Mouse (Mus musculus) layer of hippocampus, adult 9-10 months (tissue): Measurements from ENCODE around the gene Dpm2.
A peak's percentile ranks its signal among the peaks of the same experiment; 100 is the strongest.

ENCODE experiments used
- DNase-seq: peaks from one replicate; pipeline ENCODE4 v3.0.0; 2022; ENCODE audit warnings: low spot score

Dpm2 gene

DNA sequence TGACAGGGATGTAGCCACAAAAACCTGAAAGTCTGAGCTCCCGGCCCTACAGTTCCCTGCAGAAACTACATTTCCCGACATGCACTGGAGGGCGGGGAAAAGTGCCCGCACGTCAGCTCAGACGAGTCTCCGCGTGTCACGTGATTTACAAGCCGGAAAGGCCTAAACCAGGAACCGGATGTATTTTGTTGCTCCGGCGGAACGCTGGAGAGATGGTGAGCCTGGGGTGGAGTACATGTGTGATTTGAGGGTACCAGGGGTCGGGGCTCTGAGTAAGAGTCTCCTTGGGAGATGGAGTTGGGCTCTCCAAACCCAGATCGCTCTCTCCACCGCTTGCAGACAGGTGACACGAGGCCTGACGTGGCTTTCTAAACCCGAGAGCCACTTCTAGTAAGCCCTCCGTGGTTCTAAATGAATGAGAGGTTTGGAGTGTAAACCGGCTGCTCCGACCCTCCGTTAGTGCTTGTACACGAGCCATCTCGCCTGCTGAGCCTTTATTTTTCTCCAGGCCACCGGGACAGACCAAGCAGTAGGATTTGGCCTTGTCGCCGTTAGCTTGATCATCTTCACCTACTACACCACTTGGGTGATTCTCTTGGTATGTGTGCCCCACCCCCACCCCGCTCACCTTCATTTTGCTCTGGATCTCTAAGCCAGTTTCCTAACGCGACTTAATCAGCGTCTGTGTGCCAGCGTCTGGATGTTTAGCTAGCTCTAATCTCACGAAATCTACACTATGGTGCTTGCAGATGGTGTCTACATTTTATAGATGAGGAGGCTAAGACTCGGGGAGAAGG lies at the start of gene Dpm2:
TSS of gene Dpm2 (plus strand) at position 161 of the 797 bp plus-strand sequence.
- DNase-seq, result peak; percentile 84

DNA sequence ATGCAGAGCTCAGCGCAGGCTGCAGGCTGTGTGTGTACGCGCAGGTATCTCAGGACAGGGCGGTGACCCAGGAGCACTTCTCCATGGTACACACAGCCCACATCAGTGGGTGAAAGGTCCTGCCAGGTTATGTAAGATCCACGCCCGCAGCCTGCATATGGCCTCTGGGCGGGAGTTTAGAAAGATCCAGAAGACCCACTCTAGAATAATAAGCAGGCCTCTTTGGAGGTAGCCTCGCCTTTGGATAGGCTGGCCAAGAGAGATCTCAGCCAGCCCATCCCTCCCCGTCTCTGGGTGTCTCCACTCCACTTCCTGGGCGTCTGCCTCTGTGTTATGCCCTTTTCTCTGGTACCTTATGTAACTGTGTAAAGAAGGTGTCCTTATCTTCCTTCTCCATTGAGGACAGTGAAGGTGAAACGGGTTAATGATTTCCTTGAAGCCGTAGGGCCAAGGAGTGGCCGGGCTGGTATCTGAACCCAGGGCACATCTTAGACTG lies 46.1 kb upstream of the Dpm2 start:
- DNase-seq, result no peak

DNA sequence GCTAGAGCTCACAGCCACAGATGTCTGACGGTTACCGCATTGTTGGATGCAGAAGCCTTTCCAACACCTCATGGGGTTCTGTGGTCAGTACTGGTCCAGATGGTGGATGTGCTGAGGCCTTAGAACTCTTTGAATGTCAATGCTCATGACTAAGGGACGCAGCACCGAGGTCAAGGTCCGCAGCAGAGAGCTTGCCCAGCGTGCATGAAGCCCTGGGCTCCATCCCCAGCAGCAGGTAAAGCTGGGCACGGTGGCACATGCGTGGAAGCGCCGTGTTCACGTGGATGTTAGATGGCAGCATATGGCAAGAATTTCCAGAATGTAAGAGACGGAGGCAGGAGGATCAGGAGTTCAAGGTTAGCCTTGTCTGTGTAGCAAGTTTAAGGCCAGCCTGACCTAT lies 44.8 kb upstream of the Dpm2 start:
- no peak for DNase-seq

DNA sequence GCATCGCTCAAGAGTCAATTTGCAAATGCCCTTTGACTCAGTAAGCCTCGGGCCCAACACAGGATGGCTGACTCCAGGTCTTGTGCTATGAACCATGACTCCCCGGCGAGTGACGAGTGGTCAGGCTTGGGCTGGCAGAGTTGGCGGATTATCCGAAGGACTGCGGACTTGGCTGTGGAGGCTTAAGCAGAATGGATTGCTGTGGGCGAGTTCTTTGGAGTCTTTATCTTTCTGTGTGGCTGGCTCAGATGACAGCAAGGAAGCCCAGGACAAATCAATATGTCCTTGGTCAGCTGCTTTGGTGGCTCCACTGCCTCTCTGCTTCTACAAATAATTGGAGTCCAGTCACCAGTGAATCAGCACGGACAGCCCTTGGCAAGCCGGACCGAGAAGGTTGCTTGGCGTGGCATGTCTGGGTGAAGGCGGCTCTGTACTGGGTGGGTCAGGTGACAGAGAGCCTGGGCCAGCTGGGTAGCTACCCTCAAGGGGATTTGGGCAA lies 43.1 kb upstream of the Dpm2 start:
- no peak for DNase-seq

DNA sequence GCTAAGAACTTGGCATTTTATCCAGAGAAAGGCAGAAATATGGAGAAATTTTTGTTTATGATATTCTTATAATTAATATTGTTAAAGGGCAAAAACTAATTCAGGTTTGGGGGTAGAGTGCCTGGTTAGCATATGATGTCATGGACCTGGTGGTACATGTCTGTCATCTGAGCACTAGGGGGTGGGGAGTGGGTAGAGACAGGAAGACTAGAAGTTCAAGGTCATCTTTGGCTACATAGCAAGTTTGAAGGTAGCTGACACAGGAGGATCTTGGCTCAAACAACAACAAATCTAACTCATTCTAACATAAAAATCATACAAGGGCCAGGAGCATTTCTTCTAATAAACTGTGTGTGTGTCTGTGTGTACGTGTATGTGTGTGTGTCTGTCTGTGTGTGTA lies 42.3 kb upstream of the Dpm2 start:
- DNase-seq, result no peak

DNA sequence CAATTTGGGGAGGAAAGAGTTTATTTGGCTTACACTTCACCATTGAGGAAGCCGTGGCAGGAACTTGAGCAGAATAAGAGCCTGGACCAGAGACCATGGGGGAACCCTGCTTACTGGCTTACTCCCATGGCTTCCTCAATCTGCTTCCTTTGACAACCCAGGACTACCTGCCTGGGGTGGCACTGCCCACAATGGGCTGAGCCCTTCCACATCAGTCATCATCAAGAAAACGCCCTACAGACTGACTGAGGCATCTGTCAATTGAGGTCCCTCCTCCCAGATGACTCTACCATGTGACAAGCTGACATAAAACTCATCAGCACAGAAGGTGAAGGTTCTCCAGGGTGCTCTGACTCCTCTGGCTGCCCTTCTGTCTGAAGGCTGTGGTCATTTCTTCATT lies 40.2 kb upstream of the Dpm2 start:
- DNase-seq, result no peak

DNA sequence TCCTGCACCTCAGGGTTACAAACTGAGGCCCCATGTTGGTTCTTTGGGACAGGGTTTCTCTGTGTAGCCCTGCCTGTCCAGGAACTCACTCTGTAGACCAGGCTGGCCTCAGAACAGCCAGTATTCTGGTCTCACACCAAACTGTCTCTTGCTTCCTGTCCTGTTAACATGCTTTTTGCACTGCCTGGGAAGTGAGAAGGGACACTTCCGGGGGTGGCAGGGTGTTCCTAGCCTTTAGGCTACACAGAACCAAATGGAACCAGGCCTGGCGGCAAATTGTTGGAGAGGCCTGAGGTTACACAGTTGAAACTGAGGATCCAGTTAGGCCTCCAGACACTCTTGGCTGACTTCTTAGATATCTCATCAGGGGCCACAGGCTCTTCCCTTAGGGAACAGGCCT lies 37.5 kb upstream of the Dpm2 start:
- DNase-seq, result no peak

DNA sequence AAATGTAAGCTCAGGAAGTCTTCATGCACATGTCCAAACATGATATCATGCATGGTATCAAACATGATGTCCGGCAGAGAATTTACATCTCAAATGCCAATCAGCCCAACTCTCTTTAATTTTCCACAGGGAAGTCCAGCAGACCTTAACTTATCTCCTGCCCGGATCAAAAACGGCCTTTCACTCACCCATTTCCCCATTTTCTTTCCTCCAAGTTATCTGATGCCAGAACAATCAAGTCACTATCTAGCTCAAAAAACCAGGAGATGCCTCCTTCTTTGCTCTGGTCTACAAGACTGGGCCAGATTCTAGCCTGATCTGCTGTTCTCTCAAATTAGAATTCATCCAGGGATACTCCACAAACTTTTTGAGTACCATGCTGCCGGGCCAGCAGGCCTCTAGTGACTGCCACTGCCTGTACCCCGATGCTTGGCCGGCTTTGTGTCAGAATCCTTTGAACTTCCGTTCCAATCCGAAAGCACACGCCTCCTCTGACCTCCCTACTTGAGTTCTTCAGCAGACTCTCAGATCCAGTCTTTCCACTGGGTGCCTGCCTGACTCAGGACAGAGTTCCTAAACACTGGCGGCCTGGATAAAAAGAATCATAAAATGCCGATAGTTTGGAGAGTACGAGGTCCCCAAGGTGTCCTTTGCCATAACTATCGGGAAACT lies 36.5 kb upstream of the Dpm2 start:
- no peak for DNase-seq

DNA sequence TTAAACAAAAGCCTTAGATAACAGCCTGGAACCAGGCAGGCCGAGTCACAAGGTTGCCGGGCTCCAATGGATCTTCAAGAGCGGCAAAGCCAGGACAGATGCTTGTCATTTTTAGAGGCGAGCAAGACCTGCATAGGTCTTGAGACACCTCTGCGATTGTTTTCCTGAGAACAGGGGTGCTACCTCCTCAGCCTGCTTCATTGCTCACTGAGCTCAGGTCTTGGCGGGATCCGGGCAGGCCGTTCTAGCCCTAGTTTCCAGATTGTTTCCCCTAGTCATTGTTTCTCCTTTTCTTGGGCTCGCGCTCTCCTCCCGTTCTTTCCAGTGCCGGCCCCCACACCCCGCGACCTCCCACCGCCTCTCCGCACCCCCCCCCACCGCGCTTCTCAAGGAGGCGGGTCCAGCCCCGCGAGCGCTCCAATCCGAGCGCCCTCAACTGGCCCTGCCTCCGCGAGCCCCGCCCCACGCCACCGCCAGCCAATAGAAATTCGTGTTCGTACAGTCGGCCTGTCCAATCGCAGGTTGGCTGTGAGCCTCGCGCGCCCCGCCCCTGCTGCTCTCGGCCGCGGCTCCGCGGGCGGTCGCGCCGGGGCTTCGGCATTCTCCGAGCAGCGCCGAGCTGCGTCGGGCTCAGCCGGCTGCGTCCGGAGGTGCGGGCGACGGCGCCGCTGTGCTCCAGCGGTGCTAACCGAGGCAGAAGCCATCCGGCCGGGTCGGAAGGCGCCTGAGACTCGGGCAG lies 35.8 kb upstream of the Dpm2 start, which contains the start of gene Fam102a:
TSS of gene Fam102a (plus strand) at position 600 of the 739 bp plus-strand sequence.
- DNase-seq, result peak; percentile 91

DNA sequence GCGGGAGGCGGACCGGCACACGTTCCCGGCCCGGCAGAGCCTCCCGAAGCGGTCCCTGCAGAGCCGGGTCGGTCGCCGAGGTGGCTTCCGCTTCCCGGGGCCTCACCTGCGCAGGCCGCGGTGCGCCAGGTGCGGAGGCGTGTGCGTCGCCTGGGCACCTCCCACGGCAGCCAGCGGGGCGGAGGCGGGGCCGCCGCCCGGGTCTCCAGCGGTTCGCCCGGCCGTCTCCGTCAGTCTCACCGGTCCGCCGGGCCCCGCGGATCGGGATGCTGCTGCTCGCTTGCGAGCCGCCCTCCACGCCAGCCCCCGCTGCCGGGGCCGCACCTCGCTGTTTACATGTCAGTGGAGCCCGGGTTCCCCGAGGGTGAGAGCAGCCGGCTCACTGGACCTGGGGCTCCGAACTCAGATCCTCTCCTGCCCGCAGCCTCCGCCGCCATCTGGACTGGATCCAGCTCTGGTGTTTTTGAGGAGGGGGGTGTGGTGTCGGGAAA lies 35.1 kb upstream of the Dpm2 start:
- DNase-seq, result no peak

DNA sequence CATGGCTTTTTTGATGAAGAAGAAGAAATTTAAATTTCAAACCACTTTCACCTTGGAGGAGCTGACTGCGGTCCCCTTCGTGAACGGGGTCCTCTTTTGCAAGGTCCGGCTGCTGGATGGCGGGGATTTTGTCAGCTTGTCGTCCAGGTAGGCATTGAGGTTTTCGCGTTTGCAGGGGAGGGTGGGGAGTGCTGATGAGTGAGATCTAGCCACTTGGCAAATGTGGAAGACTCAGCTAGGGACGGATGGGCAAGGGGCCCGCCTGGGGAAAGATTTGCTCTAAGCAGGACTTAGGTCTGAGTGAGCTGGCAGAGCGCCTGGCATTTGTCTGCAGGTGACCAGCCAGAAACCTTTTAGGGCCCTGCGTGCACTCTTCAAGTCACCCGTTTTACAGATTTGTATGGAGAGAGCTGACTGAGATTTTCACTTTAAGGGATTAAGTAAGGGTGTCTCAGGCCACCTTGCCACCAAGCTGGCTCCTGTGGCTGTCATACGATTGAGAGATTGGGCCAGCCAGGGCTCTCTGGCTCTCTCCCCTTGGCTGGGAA lies 34.5 kb upstream of the Dpm2 start:
- DNase-seq, result no peak

DNA sequence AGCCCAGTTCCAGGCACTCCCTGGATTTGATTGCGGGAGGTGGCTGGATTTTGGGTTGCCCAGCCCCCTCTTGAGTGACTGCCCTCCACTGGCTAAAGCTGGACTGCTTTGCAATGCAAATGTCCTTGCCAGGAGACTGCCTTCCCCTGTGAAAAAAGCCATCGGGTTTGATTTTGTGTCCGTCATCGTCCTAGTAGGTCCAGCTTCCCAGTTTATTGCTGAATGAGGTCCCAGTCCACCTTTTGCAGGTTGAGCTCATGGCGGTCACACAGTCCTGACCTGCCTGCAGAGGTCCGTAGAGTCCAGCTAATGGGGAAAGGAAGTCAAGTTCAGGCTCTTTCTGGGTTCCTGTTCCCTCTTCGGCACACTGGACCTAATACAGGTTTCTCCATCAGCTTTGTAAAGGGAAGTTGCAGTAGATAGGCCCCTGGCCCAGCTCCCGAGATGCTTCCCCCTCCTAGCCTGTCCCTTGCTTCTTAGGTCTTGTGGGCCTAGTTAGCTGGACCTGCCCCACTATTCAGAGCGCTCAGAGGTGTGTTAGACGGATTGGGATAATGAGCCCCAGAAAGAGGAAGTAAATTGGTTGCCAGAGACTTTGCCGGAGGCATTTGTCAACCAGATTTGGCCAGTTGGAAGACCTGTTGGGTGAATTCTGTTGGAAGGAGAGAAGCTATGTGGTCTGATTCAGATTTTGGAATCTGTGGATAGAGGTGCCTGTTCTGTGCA lies 33.9 kb upstream of the Dpm2 start:
- peak; percentile 33 for DNase-seq

DNA sequence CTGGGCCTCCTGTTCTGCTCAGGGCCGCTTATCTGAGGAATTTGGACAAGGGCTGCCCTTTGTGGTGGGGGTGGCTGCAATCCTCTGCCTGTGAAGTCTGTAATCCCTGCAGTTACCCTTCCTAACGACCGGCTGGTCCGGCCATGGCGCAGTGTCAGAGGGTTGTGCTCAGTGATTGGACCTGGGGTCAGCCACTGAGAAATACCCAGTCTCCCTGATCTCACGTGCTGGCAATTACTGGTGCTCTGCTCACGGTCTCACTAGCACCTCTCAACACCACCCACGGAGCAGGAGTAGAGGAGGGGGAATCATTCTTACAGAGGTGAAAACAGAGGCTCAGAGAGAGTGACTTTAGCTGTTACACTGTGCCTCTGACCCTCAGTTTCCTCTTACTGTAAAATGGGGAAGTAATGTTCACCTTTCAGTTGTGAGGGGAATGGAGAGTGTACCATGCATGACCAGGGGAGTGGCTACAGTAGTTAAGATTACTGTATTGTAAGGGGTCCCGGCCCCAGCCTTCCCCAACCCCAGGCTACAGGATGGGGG lies 33.2 kb upstream of the Dpm2 start:
- DNase-seq, result no peak

DNA sequence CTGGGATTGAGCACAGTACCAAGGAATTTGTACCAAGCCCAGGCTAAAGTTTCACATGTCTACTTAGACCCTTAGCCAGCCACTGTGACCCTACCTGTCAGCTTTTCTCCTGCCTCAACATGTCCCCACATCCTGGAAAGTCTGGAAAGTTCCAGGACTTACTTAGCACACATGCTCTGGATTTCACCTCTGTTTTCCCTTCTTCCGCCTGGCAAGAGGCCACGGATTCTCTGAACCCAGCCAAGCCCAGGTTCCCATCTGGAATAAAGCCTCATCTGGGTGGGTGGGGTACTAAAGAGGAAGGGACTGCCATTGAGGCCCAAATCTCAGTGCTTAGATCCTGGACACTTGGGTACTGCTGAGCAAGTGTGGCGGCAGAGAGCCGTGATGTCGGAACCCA lies 32.7 kb upstream of the Dpm2 start:
- DNase-seq, result no peak

DNA sequence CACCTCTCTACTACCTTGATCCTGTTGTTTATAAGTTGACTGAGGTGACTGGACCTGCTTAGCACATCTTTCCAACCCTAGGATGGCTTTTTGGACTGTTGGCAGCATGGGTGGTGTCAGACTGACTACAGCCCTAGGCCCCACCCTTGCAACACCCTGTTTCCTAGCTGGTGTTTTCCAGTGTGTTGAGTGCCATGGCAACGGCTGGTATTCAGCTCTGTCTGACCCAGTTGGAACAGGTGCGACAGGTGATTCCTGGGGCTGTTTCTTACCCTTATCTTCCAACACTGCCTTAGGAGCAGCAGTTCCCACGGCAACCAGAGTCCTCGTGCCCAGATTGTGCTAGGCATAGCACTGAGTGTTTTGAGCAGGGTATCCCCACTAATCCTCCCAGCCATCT lies 32.2 kb upstream of the Dpm2 start:
- no peak for DNase-seq

DNA sequence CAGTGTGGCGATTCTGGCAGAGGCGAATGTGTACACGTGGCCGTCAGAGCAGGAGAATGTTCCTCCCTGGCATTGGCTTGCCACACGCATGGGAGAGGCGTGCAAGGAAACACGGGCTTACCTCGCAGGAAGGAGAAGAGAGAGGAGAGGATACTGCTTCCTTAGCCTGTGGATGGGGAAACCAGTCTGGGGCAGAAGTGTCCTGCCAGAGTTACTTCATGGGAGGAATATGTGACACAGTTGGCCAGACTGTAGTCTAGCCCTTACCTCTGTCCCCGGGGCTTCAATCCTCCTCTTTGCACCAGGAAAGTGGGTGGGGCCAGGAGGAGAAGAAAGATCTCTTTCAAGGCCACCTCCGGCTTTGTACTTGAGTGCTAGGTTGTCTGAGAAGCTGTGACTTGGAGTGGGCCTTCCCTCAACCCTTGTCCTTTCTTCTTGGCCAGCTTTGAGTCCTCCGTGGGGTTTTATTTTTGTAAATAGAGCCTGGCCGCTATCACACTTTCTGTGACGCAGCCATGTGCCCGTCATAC lies 31.1 kb upstream of the Dpm2 start:
- DNase-seq, result no peak

DNA sequence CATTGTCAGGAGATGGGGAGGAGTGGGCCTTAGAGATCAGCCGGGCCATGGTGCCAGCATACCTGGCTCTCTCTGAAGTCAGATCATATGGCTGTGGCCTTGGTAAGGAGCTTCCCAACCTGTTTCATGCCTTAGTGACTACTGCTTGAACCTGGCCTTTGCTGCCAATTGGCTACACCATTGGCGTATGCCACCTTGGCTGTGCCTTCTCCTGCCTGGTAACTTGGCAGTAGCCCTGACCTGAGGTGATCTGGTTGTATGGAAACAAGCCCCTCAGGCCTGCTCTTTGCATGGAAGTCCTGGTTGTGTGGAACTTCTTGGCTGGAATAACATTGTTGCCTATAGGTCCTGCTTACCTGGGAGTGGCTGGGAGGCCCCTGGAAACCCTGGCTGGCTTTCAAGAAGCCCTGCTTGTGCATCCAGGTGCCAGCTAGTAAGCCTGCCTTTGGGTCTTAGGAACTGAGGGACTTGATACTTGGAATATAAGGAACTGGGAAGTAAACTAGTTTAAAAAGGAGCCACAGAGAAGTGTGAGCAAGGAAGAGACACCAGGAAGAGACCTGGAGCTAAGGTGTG lies 29.2 kb upstream of the Dpm2 start:
- DNase-seq, result no peak

DNA sequence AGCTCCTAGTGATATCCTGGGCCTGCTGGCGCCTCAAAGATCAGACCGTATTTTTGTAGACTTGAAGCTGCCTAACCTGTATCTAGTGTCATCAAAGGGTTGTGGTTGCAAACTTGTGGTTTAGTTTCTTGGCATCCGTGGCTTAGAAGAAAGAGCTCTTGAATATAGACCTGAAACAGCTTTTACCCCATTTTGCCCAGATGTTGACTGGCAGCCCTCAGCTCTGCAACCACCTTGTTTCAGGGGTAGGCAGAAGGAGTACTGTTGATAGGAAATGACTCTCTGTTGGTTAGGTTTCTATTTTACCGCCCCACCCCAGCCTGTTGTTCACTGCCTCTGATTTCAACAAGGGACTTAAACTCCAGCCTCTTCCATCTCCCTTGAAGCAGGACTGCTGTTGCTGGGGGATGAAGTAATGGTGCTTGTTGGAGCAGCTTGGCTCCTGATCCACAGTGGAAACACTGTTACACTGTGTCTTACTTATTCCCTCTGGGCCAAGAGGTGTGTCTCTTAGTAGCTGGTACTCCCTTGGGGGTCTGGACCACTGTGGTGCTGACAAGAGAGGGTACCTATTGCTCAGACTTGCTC lies 28.6 kb upstream of the Dpm2 start:
- no peak for DNase-seq

DNA sequence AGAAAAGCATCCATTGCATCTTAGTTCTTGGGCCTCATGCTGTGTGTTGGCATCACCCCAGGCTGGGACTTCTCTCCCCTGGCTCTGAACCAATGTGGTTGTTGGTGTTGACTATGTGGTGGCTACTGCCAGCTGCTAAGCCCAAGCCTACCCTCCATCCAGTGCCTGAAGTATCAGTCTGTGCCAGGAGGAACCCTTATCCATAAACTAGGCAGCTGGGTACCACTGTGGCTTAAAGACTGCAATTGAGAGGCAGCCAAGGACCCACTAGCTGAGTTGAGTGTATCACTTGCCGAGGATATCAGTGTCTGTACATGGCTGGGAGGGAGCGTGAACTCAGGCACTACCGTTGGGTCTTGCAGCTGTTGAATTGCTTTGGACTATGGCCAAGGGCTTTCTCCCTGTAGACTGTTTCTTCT lies 27.6 kb upstream of the Dpm2 start:
- DNase-seq, result no peak

DNA sequence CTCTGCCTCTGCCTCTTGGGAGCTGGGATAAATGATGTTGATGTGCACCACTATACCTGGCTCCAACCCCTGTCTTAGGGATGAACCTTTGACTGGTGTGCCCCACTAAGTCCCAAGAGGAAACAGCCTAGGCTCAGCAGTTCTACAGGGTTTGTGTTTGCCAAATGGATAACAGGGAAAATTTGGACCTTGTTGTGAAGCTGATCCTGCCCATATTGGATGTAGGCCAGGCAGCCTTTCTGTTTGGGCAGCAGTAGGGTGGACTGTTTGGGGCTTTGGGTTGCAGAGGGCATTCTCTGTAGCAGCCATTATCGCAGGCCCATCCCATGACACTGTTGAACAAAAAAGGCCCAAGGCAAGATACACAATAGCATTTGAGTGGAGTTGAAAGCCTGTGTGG lies 23.7 kb upstream of the Dpm2 start:
- DNase-seq, result no peak
